Mouse (Mus musculus): ENCODE results near the gene Thbs3.

GRCm38 (mm10) chr3:89231345-89231744 lies 16.4 kb downstream of the Thbs3 start:
- no peak for TF ChIP-seq HCFC1 (IDR thresholded peaks at IDR 0.05; ENCODE audit: borderline replicate concordance, insufficient read depth, low read length)
- no peak for TF ChIP-seq CHD2 (IDR thresholded peaks at IDR 0.05; ENCODE audit: low read depth, low read length)
- TF ChIP-seq ZNF384 (IDR thresholded peaks at IDR 0.05; ENCODE audit: low read depth, low read length): no peak
